Mouse (Mus musculus): Measurements from ENCODE around the gene Med16.

DNA sequence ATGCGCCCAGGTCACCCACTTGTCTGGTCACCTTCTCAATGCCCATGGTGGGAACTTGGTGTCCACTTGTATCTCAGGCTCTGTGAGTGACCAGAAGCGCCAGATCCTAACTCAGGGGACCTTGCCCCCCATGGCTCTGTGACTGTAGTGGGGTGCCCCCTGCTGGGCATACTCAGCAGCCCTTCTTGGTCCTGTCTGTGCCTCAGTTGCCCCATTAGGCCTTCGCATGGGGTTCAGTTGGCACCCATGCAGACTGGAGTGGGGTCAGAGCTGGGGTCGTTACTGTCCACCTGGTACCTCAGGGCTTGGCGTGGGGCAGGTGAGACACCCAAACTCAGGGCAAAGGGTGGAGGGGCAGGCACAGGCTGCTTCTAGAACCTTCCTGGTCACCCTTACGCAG is 45.2 kb upstream of the Med16 start:
- TF ChIP-seq CTCF (IDR thresholded peaks at IDR 0.05; ENCODE audit: extremely low read depth, insufficient read length, insufficient replicate concordance, low read depth, low read length) (peak; percentile 64; the same call in 1 of the 2 replicates), POLR2A (IDR thresholded peaks at IDR 0.05; ENCODE audit: low read depth, low read length) (no peak)

Measured in small intestine, adult 2 months (tissue).